Mouse (Mus musculus) small intestine, adult 2 months (tissue): ENCODE measurements around the gene Mark2. TPM values are rescaled to one million over a fixed set of nuclear protein-coding genes. Genes with fewer than 3 reads are reported as not detected.
A peak's percentile ranks its signal among the peaks of the same experiment; 100 is the strongest.

ENCODE experiments used
- H3K27ac ChIP-seq: fragments of 200-500 bp; 2 replicates; pipeline ENCODE4 v1.5.1; 2012; ENCODE audit warnings: low read depth, low read length, control low read depth, inconsistent platforms; ENCODE audit not compliant: insufficient read depth
- H3K27me3 ChIP-seq: fragments of 200-500 bp; 2 replicates; pipeline ENCODE4 v1.6.1; 2012; ENCODE audit warnings: mild to moderate bottlenecking, moderate library complexity, low read length, inconsistent platforms; ENCODE audit not compliant: control insufficient read depth, insufficient read depth
- H3K36me3 ChIP-seq: fragments of 200-500 bp; 2 replicates; pipeline ENCODE4 v1.6.1; 2012; ENCODE audit warnings: mild to moderate bottlenecking, low read length, control low read depth, inconsistent platforms; ENCODE audit not compliant: control insufficient read depth, insufficient read depth
- H3K4me1 ChIP-seq: fragments of 200-500 bp; 2 replicates; pipeline ENCODE4 v1.6.1; 2012; ENCODE audit warnings: low read length, inconsistent platforms, mixed read lengths; ENCODE audit not compliant: control insufficient read depth, insufficient read depth, insufficient read length
- H3K4me3 ChIP-seq: fragments of 200-500 bp; 2 replicates; pipeline ENCODE4 v1.5.1; 2012; ENCODE audit warnings: low read depth, mild to moderate bottlenecking, control low read depth, inconsistent platforms, low read length, moderate library complexity
- CTCF ChIP-seq: fragments of 200-500 bp; IDR thresholded peaks from 2 replicates; pipeline ENCODE4 v1.5.1; 2012; ENCODE audit warnings: low read depth, mild to moderate bottlenecking, control low read depth, inconsistent platforms, low read length, moderate library complexity, mixed read lengths; ENCODE audit not compliant: insufficient replicate concordance, insufficient read length; ENCODE audit errors: extremely low read depth
- POLR2A ChIP-seq: fragments of 200-500 bp; IDR thresholded peaks from 2 replicates; pipeline ENCODE4 v1.6.1; 2012; ENCODE audit warnings: low read depth, mild to moderate bottlenecking, control low read depth, inconsistent platforms, low read length, moderate library complexity
- WGBS: fragments of 180-500 bp; shearing (Covaris S2); methylation state at CpG from one replicate; pipeline ENCODE4 v1.1.7; 2018; 5-methylcytosine and 5-hydroxymethylcytosine counted together
- polyA plus RNA-seq: library from polyadenylated mRNA; depleted of rRNA; stranded (reverse); fragments of >200 nt; gene quantifications from 2 replicates; pipeline ENCODE4 v1.2.3, GENCODE M21; 2012; rRNA removed

Mark2 gene
- polyA plus RNA-seq = 91.2 and 279 TPM in 2 replicates

DNA sequence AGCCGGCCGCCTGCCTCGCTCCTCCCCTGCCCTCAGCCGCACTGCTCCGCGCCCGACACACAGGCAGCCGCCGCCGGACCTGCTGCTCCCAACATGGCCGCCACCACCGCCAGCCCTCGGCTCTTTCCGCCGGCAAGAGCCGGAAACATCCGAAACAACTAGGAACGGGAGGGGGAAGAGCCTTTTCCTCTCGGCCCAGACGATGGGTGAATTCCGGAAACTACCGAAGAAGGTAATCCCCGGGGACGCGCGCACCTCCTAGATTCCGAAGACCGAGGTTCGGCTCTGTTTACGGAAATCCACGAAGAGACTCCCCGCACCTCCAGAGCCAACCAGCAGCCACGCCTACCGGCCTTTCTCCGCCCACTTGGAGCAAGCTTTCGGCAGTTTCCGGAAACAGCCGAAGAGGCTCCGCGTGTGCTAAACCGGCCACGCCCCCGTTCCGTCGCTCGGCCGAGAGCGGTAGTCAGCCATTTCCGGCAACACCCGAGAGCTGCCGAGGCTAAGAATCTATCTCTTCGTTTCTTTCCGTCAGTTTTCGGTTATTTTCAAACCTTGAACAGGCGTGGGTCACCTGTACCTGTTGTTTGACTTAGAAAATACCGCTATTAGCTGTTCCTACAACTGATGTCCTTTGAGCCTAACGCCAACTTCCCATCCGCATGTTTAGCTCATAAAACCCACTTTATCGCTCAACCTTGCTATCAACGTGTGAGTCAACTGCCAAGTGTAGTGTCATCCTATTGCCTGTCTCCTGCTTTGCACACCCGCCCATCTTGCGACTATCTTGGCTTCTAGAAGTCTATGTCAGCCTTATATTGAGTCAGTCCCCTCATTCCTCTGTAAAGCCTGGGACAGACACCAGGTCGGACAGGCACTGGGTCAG lies at the start of gene Mark2:
Mark2 (minus strand) TSS at position 349 of the 886 bp plus-strand sequence.
- TF ChIP-seq CTCF = no peak
- peak; percentile 47 for TF ChIP-seq POLR2A
- H3K27me3 ChIP-seq = no peaks in the 10 kb centered on the region
- H3K4me1 ChIP-seq = peaks cover 18% of the 10 kb centered on the region
- under 1% methylated on average over 62 of the region's 63 CpGs for WGBS
- peak within 1 kb of the TSS; percentile 55 for H3K27ac ChIP-seq
- peak within 1 kb of the TSS; percentile 87 for H3K4me3 ChIP-seq
- H3K36me3 ChIP-seq = no peaks in the 10 kb centered on the region; the same call in 1 of the 2 replicates

DNA sequence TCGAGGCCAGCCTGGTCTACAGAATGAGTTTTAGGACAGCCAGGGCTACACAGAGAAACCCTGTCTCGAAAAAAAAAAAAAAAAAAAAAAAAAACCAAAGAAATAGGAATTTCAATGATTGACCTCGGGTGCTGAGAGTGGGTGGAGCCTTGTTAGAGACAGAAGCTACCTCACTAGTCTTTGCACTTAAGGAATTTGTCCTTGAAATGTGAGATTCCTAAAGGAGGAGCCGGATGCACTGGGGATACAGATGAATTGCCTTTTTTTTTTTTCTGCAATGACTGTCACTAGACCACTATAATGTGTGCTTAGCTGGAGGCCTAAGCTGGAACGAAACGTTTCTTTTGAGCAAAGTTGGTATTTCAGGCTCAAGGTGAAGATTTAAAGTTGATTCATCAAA lies 46.8 kb upstream of the Mark2 start:
- TF ChIP-seq POLR2A = no peak
- TF ChIP-seq CTCF = no peak
- no peaks in the 10 kb centered on the region for H3K4me1 ChIP-seq
- no peaks in the 10 kb centered on the region for H3K27me3 ChIP-seq
- WGBS = 85% methylated on average over 6 of the region's 6 CpGs
- no peak overlapping the region for H3K4me3 ChIP-seq
- no peaks in the 10 kb centered on the region for H3K36me3 ChIP-seq
- no peak overlapping the region for H3K27ac ChIP-seq

DNA sequence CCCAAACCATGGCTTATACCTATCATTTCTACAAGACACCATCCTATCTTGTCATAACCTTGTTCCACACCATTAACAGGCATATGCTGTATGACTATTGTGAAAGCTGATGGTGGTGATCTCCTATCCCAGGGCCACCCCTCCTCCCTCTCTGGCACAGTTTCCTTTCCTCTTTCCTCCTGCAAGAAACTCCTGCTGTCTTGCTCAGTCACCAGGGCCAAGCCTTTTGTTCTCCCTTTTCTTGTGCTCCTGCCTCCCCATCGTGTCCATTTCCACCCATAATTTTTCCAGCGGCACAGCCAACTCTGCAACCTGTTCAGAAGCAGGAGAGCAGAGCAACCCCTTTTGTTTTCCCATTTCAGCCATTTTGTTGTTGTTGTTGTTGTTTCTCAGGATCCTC lies 44.4 kb upstream of the Mark2 start:
- WGBS = 80% methylated on average over 2 of the region's 2 CpGs
- Histone ChIP-seq H3K27ac (no peak overlapping the region), H3K4me3 (no peak overlapping the region), H3K36me3 (no peaks in the 10 kb centered on the region), H3K4me1 (peaks cover 6% of the 10 kb centered on the region; the same call in 1 of the 2 replicates), H3K27me3 (no peaks in the 10 kb centered on the region)
- TF ChIP-seq POLR2A = no peak
- TF ChIP-seq CTCF = no peak

DNA sequence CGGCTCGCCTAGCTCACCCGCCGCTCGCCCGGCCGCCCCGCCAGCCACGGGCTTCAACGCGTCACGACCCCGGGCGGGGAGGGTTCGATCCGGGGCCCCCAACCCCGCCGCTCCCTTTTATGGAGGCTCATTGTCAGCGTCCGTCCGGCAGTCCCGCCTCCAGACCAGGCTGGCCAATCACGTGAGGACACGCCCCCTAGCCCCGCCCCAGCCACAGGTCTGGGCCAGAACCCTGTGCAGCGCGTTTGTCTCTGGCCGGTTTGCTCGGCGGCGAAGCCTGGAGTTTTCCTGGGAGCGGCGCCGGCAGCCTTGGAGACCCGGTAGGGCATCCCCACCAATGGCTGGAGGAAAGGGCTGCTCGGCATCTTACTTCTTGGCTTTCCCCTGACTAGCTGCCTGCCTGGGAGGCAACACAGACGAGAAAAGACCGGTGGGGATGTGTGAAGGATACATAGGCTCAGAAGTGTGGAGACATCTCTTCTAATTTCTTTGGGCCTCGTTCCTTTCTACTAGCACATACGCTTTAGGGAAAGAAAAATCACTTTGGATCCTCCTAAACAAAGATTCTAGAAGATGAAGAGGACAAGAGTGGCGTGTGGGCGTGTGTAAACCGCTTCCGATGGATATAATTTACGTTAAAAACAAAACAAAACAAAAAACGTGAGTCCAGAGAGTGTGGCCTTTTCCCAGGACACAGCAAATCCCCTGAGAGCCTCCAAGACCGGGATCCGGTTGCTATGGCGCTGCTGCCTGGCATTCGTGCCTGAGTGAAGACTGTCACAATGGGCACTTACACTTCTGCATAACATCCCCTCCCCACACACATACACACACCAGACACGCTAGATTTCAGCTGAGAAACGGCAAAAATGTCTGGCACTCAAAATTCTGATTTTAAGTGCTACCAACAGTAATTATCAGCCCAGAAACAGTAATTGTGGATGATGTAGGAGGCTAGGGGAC lies 41.5 kb upstream of the Mark2 start, which contains the start of gene Spindoc:
Spindoc (minus strand) TSS at position 92 of the 963 bp plus-strand sequence.
- no peaks in the 10 kb centered on the region for H3K36me3 ChIP-seq
- peaks cover 6% of the 10 kb centered on the region; the same call in 1 of the 2 replicates for H3K4me1 ChIP-seq
- peak within 1 kb of the TSS; percentile 64 for H3K27ac ChIP-seq
- no peaks in the 10 kb centered on the region for H3K27me3 ChIP-seq
- WGBS = 3% methylated on average over 52 of the region's 52 CpGs
- TF ChIP-seq POLR2A (peak; percentile 90), CTCF (no peak)
- peak within 1 kb of the TSS; percentile 98 for H3K4me3 ChIP-seq

DNA sequence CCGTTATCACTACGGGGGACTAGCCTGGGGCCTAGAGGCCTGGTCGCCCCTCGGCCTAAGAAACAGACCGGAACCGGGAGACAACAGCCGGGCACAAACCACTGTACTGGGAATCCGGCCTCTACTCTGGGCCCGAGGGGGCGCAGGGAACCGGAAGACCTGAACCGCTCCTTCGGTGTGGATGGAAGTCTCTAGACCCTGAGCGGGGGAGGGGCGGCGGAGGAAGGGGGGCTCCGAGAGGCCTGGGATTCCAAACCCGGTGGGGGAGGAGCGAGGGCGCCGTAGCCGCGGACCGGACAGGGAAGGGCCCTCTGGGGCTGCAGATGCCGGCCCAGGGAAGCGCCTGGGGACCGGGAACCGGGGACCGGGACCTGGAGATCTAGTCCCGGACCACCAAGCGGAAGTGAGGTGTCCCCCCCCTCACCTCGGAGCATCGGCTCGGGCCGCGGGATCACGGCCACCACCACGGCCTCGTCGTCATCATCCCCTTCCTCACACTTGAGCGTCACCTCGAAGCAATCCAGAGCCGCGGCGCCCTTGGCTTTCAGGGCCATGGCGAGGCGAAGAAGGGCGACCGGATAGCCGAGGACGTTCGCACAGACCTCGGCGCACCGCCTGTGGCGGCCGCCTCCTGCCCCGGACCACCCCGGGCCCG lies 40.7 kb upstream of the Mark2 start:
- Histone ChIP-seq H3K4me1 (peaks cover 6% of the 10 kb centered on the region; the same call in 1 of the 2 replicates), H3K27me3 (no peaks in the 10 kb centered on the region), H3K27ac (peak overlapping the region; percentile 64), H3K4me3 (peak overlapping the region; percentile 98), H3K36me3 (no peaks in the 10 kb centered on the region)
- under 1% methylated on average over 59 of the region's 60 CpGs for WGBS
- no peak for TF ChIP-seq CTCF

DNA sequence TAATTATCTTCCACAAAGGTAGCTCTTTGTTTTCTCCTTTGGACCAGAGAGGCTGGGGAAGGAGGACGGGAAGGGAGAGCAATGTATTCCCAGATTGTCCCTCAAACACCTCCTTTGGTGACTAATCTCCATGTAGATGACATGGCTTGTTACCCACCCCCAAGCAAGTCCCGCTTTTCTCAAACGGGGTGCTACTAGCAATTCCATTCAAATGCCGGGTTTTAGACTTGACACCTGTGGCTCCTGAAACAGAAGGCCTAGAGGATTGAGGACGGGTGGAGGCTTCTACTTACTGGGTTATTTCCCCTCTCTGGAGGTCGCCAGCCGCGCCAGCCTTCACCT lies 40.2 kb upstream of the Mark2 start:
- TF ChIP-seq POLR2A = no peak
- Histone ChIP-seq H3K27me3 (no peaks in the 10 kb centered on the region), H3K27ac (0 out of 2 replicates have a peak overlapping the region, but pooled peaks have one; percentile 27), H3K4me3 (peak overlapping the region; percentile 98), H3K36me3 (no peaks in the 10 kb centered on the region), H3K4me1 (peaks cover 6% of the 10 kb centered on the region; the same call in 1 of the 2 replicates)
- WGBS = 10% methylated on average over 8 of the region's 8 CpGs
